ENCODE assay signal across 8 mouse cellular contexts in genomic region chr19:56485376-56486271, GRCm38 (mm10). TPM values are rescaled to one million over a fixed set of nuclear protein-coding genes. Genes with fewer than 3 reads are reported as not detected.
DNase-seq lines count a peak whose midpoint lies in the region; ATAC-seq lines count a peak whose summit lies in the region.

No protein-coding gene starts in this region.

- 0 out of 2 replicates have a peak overlapping the region, but pooled peaks have one; percentile 11 for H3K4me2 ChIP-seq in forebrain, embryonic 11.5 days (ENCODE audit: low read depth, low read length, severe bottlenecking)
- no peak overlapping the region for H3K4me2 ChIP-seq in midbrain, embryonic 12.5 days (replicated peaks)

- no peak for ATAC-seq in forebrain, embryonic 11.5 days (replicated peaks; ENCODE audit: low FRiP score)
- peak; percentile 41; the same call in 1 of the 2 replicates for ATAC-seq in midbrain, embryonic 12.5 days (ENCODE audit: low FRiP score, low read depth)

- no peak overlapping the region for H3K9ac ChIP-seq in forebrain, embryonic 11.5 days (ENCODE audit: low read length)
- H3K9ac ChIP-seq in midbrain, embryonic 12.5 days (replicated peaks), result no peak overlapping the region

- H3K4me3 ChIP-seq in heart, embryonic 10.5 days, result no peak overlapping the region
- no peak overlapping the region for H3K4me3 ChIP-seq in forebrain, embryonic 11.5 days (ENCODE audit: low read depth, low read length)
- H3K4me3 ChIP-seq in midbrain, embryonic 12.5 days, result no peak overlapping the region

- no peaks in the 10 kb centered on the region for H3K9me3 ChIP-seq in heart, embryonic 10.5 days
- no peaks in the 10 kb centered on the region for H3K9me3 ChIP-seq in forebrain, embryonic 11.5 days (ENCODE audit: control insufficient read depth, low read length)
- no peaks in the 10 kb centered on the region for H3K9me3 ChIP-seq in midbrain, embryonic 12.5 days

- H3K36me3 ChIP-seq in heart, embryonic 10.5 days, result no peaks in the 10 kb centered on the region
- H3K36me3 ChIP-seq in forebrain, embryonic 11.5 days (ENCODE audit: control insufficient read depth, insufficient read depth, low read length), result no peaks in the 10 kb centered on the region
- no peaks in the 10 kb centered on the region for H3K36me3 ChIP-seq in midbrain, embryonic 12.5 days

- 75% methylated on average over 13 of the region's 13 CpGs for WGBS in heart, embryonic 10.5 days
- whole genome bisulfite sequencing in forebrain, embryonic 11.5 days, result 38% methylated on average over 13 of the region's 13 CpGs
- 52% methylated on average over 13 of the region's 13 CpGs for WGBS in midbrain, embryonic 12.5 days

- 0 out of 2 replicates have a peak, but pooled peaks cover 10% of the 10 kb centered on the region for H3K4me1 ChIP-seq in heart, embryonic 10.5 days
- peaks cover 19% of the 10 kb centered on the region for H3K4me1 ChIP-seq in forebrain, embryonic 11.5 days (replicated peaks; ENCODE audit: control insufficient read depth, insufficient read depth, low read length)
- peaks cover 22% of the 10 kb centered on the region for H3K4me1 ChIP-seq in midbrain, embryonic 12.5 days

- no peaks in the 10 kb centered on the region for H3K27me3 ChIP-seq in heart, embryonic 10.5 days (ENCODE audit: insufficient read depth, poor library complexity, severe bottlenecking)
- no peaks in the 10 kb centered on the region for H3K27me3 ChIP-seq in forebrain, embryonic 11.5 days (ENCODE audit: control insufficient read depth, insufficient read depth, low read length)
- 0 out of 2 replicates have a peak, but pooled peaks cover 1% of the 10 kb centered on the region for H3K27me3 ChIP-seq in midbrain, embryonic 12.5 days

- no peak overlapping the region for H3K27ac ChIP-seq in heart, embryonic 10.5 days
- H3K27ac ChIP-seq in forebrain, embryonic 11.5 days (ENCODE audit: low read depth, low read length), result no peak overlapping the region
- H3K27ac ChIP-seq in midbrain, embryonic 12.5 days (replicated peaks), result peak overlapping the region; percentile 49

- DNase-seq in heart, adult 18-20 months, result peak; percentile 57 to 76
- no peak for DNase-seq in heart, embryonic 10.5 days (ENCODE audit: low spot score)
- DNase-seq in forebrain, embryonic 11.5 days (ENCODE audit: low spot score), result no peak
- DNase-seq in kidney, adult 18-20 months, result peak; percentile 18
- no peak for DNase-seq in embryo, embryonic 11 days
- no peak for DNase-seq in spleen, postnatal 4 days (ENCODE audit: low spot score in 2 of 2)
- no peak for DNase-seq in layer of hippocampus, postnatal 10 days (ENCODE audit: low spot score in 2 of 2)

RNA-seq across cellular contexts. Expression of gene Plekhs1, which starts 24.2 kb away (rescaled TPM):
- total RNA-seq in heart, adult 18-20 months (2021), result not detected
- not detected in 2 replicates for polyA plus RNA-seq in heart, embryonic 10.5 days (2016; fragmentation: Nextera tagmentation; extraction: Ambion mirVana)
- polyA plus RNA-seq in forebrain, embryonic 11.5 days (2014; fragmentation: Nextera tagmentation; extraction: Ambion mirVana), result 0.13 and 0.29 TPM in 2 replicates
- polyA plus RNA-seq in midbrain, embryonic 12.5 days (2016; fragmentation: Nextera tagmentation; extraction: Ambion mirVana), result 0.17 TPM in 1 of 2 replicates, not detected in the other
- total RNA-seq in layer of hippocampus, postnatal 10 days (2021), result under 1 TPM; 0.33 to 0.41 TPM

Comparison
In these comparisons a context has a peak if more than half of its experiments do, and no peak if none do; other contexts are left out.
1. DNase-seq: peak in heart, adult 18-20 months (2 of 2) and kidney, adult 18-20 months (single experiment); none in heart, embryonic 10.5 days (single experiment), forebrain, embryonic 11.5 days (single experiment), embryo, embryonic 11 days (single experiment), spleen, postnatal 4 days (0 of 2) and layer of hippocampus, postnatal 10 days (0 of 2).